Mouse (Mus musculus) thymus, postnatal 14 days (tissue): ENCODE results near the gene Mc3r.
A peak's percentile ranks its signal among the peaks of the same experiment; 100 is the strongest.

Source experiments
- DNase-seq: peaks from one replicate; pipeline ENCODE4 v3.0.0; 2021

Gene Mc3r

DNA sequence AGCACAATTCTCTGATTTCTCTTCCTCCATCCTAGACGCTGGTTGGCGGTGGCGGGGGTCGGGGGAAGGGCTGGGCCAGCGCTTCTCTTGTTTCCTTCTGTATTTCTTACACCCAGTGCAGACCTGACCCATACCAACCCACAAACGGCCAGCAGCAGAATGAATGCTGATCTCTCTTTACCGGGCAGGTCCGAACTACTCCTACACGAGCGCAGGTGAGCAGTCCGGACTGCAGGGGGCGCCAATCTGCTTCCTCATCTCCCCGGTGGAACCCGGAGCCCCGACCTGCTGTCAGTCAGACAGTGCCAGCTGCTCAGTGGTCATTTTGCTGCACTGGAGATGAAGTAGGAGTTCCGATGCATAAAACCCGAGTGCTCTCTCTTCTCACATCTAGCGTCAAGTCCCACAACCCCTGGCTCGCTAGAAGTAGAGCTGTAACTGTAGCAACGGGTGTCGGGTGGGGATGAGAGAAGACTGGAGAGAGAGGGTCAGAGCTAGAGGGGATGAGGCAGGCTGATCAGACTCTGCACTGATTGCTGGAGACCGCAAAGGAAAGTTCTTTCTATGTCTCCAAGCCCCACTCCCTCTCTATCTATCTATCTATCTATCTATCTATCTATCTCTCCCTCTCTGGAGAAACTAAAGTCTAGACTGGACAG, at the start of gene Mc3r:
Gene Mc3r (plus strand): TSS at position 387 of the 659 bp plus-strand sequence.
- peak; percentile 41 for DNase-seq

DNA sequence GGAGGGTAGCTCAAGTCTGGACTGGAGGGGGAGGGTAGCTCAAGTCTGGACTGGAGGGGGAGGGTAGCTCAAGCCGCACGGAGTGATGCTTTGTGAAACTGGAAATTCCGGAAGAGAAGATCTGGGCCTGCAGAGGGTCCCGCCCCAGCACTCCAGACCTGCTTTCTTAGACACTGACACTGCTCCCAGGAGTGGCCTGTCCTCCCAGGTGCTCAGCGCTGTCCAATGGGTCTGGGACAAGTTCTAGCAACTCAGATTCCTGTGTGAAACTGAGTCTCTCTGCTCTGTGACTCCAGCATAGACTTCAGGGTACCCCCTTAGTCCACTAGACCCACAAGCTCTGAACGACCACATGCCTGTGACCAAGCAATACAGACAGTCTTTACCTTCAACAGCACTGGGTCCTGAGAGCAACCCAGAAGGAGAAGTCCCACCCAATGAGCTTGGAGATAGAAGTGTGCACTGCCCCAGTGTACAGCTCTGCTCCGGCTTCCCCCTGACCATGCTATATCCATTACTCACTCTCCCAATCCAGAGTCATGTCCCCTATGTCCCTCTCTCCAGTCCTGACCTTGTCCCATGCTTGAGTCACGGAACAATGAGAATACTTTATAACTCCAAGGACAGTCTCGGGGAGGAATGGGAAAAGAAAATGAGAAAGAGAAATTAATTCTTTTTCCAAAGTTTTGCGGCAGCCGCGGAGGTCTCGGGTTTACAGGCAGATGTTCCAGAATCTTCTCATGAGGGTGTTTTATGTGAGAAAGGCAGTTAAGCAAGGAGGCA, 46.1 kb upstream of the Mc3r start:
- no peak for DNase-seq

DNA sequence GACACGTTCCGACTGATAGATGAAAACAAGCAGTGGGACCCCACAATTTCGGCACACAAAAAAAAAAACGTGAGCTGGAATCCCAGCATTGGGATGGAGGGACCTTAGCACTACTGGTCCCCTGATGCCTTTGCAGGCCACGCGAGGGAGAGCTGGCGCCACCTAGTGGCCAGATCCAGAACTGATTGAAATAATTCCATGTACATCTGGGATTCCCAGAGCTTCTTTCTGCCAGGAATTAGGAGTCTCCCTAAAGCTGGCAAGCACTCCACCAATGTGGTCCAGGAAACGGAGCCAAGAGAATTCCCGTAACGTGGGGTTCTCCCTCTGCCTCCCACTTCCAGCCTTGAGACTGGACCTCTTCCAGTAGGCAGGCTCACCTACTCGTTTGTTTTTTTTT, 41.3 kb upstream of the Mc3r start:
- DNase-seq = peak; percentile 45

DNA sequence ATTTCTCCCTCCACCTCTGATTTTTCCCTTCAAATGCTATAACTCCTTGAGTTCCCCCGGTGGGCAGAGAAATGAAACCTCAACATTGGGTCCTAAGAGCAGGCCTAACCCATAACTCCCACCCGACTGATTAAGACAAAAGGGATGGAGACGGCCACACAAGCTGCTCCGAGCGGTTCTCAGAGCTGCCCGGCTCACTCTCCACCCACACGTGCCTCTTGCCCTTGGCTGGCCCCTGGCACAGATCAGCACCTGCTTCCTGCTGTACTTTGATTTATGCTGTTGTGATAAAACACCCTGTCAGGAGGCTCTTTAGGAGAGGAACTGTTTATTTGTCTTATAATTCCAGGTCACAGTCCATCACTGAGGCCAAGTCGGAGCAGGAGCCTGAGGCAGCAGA, 34.8 kb upstream of the Mc3r start:
- no peak for DNase-seq

DNA sequence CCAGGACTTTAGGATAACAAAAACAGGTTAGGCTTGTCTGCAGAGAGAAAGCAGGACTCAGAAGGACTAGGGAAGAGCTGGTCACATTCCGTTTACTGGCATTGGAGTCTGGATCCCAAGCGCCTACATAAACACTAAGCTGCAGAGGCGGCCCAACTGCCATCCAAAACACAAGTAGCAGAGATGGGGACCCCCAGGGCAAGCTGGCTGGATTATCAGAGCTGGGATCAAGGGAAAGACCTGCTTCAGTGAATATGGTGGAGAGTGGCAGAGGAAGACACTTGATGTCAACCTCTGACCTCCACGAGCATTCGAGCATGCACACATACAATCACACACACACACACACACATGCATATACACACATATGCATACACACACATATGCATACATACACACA, 34.0 kb upstream of the Mc3r start:
- DNase-seq = no peak

DNA sequence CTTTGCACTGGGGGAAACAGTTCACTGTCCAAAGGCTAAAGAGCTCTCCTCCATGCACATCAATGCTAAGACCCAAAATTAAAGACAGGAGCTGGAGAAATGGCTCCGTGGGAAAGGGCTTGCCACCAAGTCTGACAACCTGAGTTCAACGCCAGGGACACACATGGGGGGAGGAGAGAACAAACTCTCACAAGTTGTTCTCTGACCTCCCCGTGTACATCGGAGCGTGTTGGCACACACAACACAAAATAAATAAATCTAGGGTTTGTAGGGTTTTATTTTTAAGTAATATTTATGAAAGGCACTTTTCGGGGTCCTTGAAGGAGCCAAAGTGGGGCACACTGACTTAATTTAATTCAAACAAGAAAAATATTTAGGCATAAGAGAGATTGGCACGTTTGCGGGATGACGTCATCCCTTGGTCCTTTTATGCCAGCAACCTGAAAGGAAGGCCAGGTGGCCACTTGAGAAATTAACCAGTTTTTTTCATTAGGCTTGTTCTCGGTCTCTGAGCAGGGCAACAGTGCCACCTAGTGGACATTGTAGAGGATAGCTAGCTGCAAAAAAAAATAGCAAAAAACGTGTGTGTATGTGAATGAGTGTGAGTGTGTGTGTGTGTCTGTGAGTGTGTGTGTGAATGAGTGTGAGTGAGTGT, 32.7 kb upstream of the Mc3r start:
- DNase-seq = peak; percentile 18

DNA sequence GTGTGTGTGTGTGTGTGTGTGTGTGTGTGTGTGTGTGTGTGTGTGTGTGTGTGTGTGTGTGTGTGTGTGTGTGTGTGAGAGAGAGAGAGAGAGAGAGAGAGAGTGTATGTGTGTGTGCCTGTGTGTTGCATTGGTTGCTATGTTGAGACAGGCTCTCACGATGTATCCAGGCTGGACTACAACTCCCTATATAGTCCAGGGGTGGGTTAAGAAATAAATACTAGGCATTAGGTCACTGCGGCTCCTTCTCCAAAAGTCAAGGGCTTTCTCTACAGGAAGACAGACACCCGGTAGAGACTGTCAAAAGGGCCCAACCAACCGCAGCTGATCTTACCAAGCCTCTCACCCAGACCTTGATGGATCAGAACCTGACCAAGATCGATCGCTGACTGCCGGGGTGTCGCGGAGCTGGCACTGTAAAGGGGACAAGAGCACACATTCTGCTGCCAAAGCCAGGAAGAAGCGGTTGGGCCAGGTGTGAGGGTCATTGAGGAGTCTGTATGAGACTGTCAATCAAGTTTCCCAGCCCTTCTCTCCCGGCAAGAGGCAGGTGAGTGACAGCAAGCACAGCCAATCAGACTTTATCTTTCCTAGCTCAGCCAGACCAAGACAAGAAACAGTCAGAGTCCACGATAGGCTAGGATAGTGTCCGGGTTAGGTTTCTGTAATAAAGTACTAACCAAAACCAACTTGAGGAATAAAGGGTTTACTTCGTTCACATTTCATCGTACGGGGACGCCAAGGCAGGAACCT, 32.0 kb upstream of the Mc3r start:
- DNase-seq = no peak

DNA sequence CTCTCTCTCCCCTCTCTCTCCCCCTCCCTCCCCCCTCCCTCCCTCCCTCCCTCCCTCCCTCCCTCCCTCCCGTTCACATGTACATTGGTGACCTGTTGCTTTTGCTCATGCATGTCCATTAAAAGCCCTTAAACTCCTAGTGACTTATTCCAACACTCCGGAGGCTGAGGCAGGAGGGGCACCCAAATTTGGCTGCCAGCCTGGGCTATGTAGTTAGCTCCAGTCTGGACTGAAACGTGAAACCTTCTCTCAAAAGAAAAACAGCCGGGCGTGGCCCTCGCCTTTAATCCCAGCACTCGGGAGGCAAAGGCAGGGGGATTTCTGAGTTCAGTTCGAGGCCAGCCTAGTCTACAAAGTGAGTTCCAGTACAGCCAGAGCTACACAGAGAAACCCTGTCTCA, 30.4 kb upstream of the Mc3r start:
- no peak for DNase-seq

DNA sequence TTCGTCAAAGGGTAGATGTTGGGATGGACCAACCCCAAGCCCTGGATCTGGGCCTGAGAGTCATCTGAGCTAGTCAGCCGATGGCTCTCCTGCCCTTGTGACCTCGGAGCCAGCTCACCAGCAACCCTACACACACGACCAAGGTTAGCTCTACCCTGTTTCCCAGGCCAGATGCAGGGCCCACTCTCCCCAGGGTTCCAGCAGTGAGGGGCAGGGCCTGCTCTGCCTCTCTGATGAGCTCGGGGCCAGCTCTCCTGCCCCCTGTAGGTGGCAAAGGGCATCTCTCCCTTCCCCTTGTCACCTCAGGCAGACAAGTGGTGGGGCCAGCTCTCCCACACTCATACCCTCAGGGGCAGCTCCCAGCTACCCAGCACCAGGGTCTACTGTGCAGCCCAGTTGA, 29.1 kb upstream of the Mc3r start:
- DNase-seq = no peak

DNA sequence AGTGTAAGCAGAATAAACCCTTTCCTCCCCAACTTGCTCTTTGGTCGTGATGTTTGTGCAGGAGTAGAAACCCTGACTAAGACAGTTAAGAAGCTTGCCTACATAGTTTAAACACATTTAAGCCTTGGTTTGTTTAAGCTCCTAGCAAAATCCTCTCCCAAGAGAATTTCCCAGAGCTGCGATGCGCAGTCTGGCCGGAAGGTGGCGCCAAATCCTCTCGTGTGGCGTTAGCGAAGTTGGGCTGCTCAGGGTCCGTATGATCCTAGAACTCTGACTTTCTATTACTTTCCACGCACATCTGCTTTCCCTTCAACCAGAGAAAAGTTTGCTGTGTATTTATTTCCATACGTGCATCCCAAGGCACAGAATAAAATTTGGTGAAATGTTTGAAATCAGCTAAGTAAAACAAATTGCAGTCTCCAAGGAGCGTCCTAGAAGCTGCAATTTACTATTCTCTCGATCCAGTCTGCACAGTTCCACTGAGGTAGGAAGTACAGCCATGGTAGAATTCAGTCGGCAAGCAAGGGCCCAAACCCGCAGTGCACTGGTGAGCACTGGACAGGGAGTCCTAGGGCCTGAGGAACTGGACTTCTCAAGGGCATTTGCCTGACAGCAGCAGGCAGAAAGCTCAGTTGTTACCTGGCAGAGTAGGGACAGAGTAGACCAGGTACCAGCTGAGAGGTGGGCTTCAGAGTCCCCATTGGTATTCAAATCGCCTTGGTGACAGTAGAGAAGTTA, 26.5 kb upstream of the Mc3r start:
- peak; percentile 46 for DNase-seq

DNA sequence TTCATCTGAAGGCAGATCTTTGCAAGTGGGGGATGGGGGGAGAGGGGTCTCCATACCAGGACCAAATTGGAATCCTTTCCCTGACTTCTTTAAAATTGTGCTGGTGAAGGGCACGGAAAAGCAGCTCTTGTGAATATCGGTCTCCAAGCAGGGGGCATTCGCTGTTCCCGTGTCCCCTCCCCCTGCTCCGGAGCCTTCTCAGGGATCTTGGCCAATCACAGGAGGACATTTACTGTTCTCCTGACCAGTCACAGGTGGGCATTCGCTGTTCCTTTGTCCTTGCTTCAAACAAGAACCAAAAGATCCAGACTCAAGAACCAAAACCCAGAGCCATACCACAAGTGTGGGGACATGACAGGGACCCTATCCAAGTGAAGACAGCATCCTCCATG, 25.9 kb upstream of the Mc3r start:
- DNase-seq = no peak

DNA sequence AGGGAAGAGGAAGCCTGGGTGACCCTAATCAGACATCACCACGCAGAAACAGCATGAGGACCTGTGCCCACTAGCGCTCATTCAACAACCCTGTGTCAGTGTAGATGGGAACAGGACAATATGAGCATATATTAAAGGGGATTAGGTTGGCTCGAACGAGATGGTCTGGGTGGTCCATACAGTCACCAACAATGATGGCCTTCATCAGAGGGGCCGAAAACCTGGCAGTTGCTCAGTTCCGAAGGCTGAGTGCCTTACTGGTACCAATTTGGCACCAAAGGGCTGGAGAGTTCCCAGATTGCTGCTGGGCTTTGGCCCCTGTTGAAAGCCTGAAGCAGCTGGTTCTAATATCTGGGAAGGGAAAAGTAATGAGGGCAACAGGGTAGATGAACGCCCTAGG, 25.4 kb upstream of the Mc3r start:
- no peak for DNase-seq

DNA sequence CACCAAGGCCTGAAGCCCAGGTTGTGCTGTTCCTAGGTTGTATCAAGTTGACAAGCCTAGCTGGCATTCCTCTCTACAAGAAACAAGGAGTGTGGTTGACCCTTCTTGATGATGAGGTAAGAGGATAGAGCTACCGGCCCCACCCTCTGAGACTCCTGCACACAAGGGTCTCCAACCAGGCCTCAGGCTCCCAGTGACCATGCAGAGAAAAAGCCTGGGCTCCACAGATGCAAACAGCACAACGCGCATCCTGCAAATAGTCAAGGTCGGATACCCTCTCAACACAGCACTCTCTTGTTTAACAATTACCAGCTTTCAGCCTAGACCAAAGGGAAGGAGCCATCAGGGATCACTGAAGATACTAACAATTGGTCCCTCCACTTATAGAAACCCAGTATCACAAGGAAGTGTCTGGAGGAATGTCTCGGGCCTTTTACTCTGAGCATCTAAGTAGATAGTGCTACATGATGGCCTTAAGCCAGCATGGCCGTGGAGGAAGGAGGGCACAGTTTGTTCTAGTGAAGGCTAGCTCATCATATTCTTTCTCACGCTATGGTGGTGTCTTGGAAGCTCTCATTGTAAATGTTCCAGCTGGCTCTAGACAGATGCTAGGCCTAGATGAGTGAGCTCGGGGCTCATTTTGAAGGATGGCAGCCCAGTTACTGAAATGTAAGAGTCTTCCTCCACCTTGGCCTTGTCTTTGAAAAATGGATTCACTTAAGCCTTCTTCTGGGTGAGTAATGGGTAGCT, 24.7 kb upstream of the Mc3r start:
- DNase-seq = no peak

DNA sequence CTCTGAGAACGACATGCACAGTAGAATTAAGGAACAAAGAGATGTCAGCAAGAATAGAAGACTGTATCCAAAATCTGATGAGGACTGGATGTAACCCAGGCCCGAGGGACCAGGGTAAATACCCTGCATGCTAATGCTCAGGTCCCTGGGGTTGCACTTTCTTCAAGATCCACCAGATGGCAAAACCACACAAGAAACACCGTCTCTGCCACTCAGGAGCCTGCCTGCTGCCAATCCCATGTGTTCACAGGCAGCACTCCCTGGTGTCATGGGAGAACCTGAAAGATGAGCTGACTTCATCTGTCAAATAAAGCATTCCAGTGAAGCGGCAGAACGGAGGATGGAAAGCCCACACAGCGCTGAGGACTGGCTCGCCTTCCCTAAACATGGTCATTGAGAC, 21.3 kb upstream of the Mc3r start:
- no peak for DNase-seq

DNA sequence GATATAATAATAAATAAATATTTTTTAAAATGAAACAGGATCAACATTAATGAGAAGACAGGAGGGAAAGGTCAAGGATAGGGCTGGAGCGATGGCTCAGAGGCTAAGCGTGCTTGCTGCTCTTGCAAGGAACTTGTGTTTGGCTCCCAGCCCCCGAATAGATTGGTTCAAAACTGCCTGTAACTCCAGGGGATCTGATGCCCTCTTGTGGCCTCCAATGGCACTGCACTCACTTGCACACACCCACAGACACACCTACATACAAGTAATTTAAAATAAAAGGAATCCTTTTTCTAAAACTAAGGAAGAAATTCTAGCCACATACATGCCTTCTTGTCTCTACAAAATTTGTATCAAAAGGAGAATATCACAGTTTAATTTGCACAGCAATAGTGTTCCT, 20.5 kb upstream of the Mc3r start:
- DNase-seq = no peak

DNA sequence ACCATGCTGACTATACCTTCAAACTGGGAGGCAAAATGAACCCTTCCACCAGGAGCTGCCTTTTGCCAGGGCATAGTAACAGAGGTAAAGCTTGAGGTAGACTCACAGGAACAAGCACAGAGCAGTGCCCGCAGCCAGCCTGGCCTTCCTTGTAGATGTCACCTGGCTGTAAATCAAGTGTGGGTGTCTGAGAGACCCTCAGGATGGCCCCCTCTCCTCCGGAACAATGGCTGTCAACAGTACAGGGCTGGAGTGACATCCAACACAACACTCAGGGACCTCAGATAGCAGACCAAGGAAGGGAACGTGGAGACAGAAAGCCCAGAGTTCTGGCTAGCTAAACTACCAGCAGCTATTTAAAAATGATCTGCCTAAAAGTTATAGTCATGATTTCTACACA, 19.1 kb upstream of the Mc3r start:
- DNase-seq = no peak

DNA sequence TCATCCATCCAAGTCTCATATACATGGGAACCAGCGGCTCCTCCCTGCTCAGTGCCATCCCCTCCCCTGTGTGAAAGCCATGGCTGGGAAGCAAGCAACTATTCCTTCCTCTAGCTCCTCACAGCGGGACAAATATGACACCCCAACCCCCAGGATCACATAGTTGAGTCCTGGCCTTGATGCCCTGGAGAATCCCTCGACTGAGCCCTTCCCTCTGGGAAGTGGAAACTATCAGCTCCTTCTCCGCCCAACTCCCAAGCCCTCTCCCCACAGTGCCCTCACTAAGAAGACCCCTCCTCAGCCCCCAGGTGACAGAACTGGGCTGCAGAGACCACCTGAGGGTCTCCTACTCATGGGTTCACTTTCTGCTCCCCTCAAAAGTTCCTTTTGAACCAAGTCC, 18.2 kb upstream of the Mc3r start:
- DNase-seq = no peak

DNA sequence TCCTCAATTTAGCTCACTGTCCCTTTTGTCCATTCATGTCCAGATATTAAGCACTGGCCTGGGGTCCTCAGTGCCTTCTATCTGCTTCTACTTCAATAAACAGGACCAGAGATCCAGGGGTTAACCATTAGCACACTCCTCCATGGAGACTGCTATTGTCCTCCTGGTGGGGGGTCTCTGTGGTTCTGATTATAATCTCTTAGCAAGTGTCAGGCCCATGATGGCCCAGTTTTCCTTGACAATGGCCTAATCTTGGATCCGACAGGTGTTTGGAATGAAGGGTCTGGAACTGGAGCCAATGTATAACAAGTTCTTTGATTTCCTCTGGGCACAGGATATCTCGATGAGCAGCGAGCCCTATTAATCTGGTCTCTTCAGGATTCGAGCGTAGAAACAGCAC, 10.1 kb upstream of the Mc3r start:
- DNase-seq = no peak

DNA sequence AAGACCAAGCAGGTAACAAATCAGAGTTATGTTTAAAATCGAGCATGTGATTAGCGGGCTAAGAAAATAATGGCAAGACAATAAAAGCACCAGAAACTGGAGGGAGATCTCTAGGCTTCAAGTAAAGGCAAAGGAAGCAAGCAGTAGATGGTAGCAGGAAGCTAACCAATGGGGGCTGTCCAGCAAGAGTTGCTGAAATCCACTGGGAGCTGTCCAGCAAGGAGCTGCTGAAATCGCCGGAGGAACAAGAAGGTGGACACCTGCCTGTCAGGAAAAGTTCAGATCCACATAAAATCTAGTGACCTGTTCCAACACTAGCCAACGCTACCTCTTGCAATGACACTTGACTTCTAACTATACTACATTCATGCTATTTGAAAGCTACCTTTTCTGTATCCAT, 7.3 kb upstream of the Mc3r start:
- DNase-seq = no peak

DNA sequence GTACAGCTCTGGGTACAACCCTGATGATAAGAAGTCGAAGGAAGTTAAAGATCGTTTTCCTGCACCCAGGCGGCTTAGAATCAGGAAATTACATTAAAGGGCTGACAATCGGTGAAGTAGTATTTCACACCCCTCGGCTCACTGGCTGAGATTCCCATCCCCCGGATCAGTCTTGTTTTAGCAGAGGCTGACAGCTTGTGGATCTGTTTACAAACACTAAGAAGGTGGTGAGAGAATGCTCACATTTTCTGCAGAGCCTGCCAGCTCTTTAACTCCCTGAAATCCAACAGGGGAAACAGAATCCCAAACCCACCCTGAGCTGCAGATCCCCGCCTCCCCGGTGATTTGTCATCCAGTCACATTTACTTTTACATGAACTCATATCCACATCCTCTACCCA, 2.8 kb upstream of the Mc3r start:
- no peak for DNase-seq

DNA sequence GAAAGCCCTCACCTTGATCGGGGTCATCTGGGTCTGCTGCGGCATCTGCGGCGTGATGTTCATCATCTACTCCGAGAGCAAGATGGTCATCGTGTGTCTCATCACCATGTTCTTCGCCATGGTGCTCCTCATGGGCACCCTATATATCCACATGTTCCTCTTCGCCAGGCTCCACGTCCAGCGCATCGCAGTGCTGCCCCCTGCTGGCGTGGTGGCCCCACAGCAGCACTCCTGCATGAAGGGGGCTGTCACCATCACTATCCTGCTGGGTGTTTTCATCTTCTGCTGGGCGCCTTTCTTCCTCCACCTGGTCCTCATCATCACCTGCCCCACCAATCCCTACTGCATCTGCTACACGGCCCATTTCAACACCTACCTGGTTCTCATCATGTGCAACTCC, 1.0 kb downstream of the Mc3r start:
- peak; percentile 24 for DNase-seq

DNA sequence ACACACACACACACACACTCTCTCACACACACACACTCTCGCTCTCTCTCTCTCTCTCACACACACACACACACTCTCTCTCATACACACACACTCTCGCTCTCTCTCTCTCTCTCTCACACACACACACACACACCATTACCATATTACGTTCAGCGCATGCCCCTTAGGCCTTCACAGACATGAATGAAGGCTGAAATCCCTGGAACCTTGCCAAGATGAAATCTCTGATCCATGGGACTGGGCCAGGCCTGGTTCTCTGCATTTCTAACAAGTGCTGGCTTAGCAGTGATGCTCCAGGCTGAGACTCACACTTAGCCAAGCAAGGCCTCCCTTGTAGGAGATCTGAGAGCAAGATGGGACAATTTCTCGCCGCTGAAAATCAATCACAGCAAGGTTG, 8.1 kb downstream of the Mc3r start:
- no peak for DNase-seq
